Mouse (Mus musculus) olfactory bulb, adult 2 months (tissue): ENCODE measurements around the gene Rabgap1.

ENCODE experiments used
- CTCF ChIP-seq: fragments of 200-500 bp; IDR thresholded peaks from 2 replicates; pipeline ENCODE4 v1.5.1; 2012; ENCODE audit warnings: low read depth, mild to moderate bottlenecking, low read length, moderate library complexity; ENCODE audit not compliant: insufficient read depth
- POLR2A ChIP-seq: fragments of 200-500 bp; IDR thresholded peaks from 2 replicates; pipeline ENCODE4 v1.6.1; 2012; ENCODE audit warnings: mild to moderate bottlenecking, low read depth, low read length, moderate library complexity; ENCODE audit not compliant: insufficient read depth

- TF ChIP-seq POLR2A = peak; percentile 94
- no peak for TF ChIP-seq CTCF
Measured at GRCm38 (mm10) chr2:37422306-37423304, 20.5 kb upstream of the Rabgap1 start, which contains the start of gene Rc3h2.
